Mouse (Mus musculus): Measurements from ENCODE around the gene Sacm1l. TPM values are rescaled to one million over a fixed set of nuclear protein-coding genes. Genes with fewer than 3 reads are reported as not detected.
A peak's percentile ranks its signal among the peaks of the same experiment; 100 is the strongest.

The Sacm1l gene
- total and polyA plus RNA-seq, 2 experiments from 2014 or later = 33.1 to 45.1 TPM

DNA sequence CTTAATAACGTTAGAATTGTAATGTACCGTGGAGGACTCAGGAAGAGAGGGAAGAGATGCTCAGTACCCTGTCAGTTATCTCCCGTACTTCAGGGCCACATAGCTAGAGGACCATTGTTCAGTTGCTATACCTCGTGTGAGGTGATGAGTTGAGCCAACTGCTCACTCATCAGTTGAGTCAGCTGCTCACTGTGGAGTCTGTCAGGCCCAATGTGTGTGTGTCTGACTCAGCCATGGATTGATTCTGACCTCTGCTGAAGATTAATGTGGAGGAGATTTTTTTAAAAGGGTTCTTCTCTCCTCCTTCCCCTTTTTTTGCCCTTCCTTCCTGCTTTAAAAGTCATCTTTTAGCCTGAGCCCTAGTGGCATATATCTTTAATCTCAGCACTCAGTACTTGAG is 29.1 kb upstream of the Sacm1l start:
- DNase-seq = no peak
- Histone ChIP-seq H3K9me3 (ENCODE audit: low read length) (no peaks in the 10 kb centered on the region), H3K27me3 (ENCODE audit: insufficient read depth, low read length) (no peaks in the 10 kb centered on the region), H3K36me3 (ENCODE audit: insufficient read depth) (peaks cover 3% of the 10 kb centered on the region; the same call in 1 of the 2 replicates), H3K9ac (no peak overlapping the region), H3K4me1 (ENCODE audit: insufficient read depth) (peaks cover 14% of the 10 kb centered on the region; the same call in 1 of the 2 replicates), H3K4me2 (ENCODE audit: low read depth) (no peak overlapping the region), H3K4me3 (ENCODE audit: low read depth, low read length) (no peak overlapping the region), H3K27ac (ENCODE audit: low read depth, low read length) (no peak overlapping the region)
- 93% methylated on average over 4 of the region's 4 CpGs for WGBS
- TF ChIP-seq CTCF (IDR thresholded peaks at IDR 0.05; ENCODE audit: low read depth) = no peak
- ATAC-seq = no peak

DNA sequence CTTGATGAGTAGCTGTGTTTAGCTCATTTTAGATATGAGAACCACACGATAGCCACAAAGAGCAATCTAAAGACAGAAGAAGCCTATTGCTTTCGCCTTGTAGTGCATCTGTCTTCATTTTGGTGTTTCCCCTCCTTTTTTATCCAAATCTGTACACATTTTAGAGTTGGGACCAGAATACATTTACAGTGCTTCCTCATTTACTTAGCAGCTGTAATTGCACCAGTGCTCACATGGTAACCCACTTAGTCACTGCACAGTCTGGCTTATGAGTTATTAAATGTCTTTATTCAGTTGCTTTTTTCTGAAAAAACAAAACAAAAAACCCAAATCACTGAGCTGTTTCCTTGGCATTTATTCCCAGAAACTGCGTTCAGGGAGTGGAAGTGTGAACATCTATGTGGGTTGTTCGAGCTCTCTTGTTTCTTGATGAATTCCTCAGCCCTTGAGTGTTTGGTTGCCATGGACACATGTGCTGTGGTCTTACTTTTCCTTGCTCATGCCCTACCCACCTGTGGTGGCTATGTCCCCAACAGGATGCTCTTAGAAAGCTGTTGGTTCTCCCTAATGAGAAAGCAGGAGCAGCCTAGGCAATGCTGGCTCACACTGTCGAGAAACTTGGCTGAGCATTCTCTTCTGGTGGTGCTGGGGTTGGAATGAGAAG is 26.3 kb upstream of the Sacm1l start:
- Histone ChIP-seq H3K27ac (ENCODE audit: low read depth, low read length) (peak overlapping the region; percentile 69; the same call in 1 of the 2 replicates), H3K36me3 (ENCODE audit: insufficient read depth) (peaks cover 3% of the 10 kb centered on the region; the same call in 1 of the 2 replicates), H3K9me3 (ENCODE audit: low read length) (no peaks in the 10 kb centered on the region), H3K4me1 (ENCODE audit: insufficient read depth) (peaks cover 14% of the 10 kb centered on the region; the same call in 1 of the 2 replicates), H3K9ac (no peak overlapping the region), H3K4me3 (ENCODE audit: low read depth, low read length) (no peak overlapping the region), H3K27me3 (ENCODE audit: insufficient read depth, low read length) (no peaks in the 10 kb centered on the region), H3K4me2 (ENCODE audit: low read depth) (no peak overlapping the region)
- no peak for TF ChIP-seq CTCF (IDR thresholded peaks at IDR 0.05; ENCODE audit: low read depth)
- peak; percentile 83 for ATAC-seq
- 53% methylated on average over 5 of the region's 5 CpGs for WGBS
- peak; percentile 46 for DNase-seq

- H3K4me2 ChIP-seq (ENCODE audit: low read depth) = no peak overlapping the region
- TF ChIP-seq CTCF (IDR thresholded peaks at IDR 0.05; ENCODE audit: low read depth) = peak; percentile 91
- peak; percentile 68 for ATAC-seq
- DNase-seq = peak; percentile 65
- 9% methylated on average over 2 of the region's 2 CpGs for whole genome bisulfite sequencing
- H3K4me1 ChIP-seq (ENCODE audit: insufficient read depth) = peaks cover 14% of the 10 kb centered on the region; the same call in 1 of the 2 replicates
- no peaks in the 10 kb centered on the region for H3K9me3 ChIP-seq (ENCODE audit: low read length)
- no peak overlapping the region for H3K4me3 ChIP-seq (ENCODE audit: low read depth, low read length)
- H3K36me3 ChIP-seq (ENCODE audit: insufficient read depth) = peaks cover 3% of the 10 kb centered on the region; the same call in 1 of the 2 replicates
- H3K27me3 ChIP-seq (ENCODE audit: insufficient read depth, low read length) = no peaks in the 10 kb centered on the region
- no peak overlapping the region for H3K27ac ChIP-seq (ENCODE audit: low read depth, low read length)
- no peak overlapping the region for H3K9ac ChIP-seq
These were observed 25.2 kb upstream of the Sacm1l start for GRCm38 (mm10) chr9:123504325-123504724.

DNA sequence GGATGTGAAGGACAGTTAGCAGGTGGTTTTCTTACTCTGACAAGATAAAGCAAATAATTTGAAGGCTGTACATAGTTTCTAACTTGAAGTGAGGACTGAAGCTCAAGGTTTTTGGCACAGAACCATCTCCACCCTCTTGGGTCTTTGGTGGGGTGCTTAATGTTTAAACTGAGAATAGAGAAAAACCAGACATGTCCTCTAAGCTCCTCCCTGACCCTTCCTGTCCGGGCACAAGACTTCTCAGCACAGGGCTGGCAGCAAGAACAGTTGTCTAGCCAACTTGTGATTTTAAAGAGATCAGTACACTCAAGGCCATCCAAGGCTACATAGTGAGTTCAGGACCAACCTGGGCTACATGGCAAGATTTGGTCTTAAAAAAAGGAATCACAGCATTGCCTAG is 24.0 kb upstream of the Sacm1l start:
- no peak overlapping the region for H3K4me2 ChIP-seq (ENCODE audit: low read depth)
- TF ChIP-seq CTCF (IDR thresholded peaks at IDR 0.05; ENCODE audit: low read depth) = no peak
- peaks cover 14% of the 10 kb centered on the region; the same call in 1 of the 2 replicates for H3K4me1 ChIP-seq (ENCODE audit: insufficient read depth)
- H3K27ac ChIP-seq (ENCODE audit: low read depth, low read length) = no peak overlapping the region
- no peak overlapping the region for H3K4me3 ChIP-seq (ENCODE audit: low read depth, low read length)
- no peaks in the 10 kb centered on the region for H3K27me3 ChIP-seq (ENCODE audit: insufficient read depth, low read length)
- no peak overlapping the region for H3K9ac ChIP-seq
- ATAC-seq = no peak
- 65% methylated on average over 1 of the region's 1 CpGs for WGBS
- H3K9me3 ChIP-seq (ENCODE audit: low read length) = no peaks in the 10 kb centered on the region
- DNase-seq = no peak
- no peaks in the 10 kb centered on the region for H3K36me3 ChIP-seq (ENCODE audit: insufficient read depth)

DNA sequence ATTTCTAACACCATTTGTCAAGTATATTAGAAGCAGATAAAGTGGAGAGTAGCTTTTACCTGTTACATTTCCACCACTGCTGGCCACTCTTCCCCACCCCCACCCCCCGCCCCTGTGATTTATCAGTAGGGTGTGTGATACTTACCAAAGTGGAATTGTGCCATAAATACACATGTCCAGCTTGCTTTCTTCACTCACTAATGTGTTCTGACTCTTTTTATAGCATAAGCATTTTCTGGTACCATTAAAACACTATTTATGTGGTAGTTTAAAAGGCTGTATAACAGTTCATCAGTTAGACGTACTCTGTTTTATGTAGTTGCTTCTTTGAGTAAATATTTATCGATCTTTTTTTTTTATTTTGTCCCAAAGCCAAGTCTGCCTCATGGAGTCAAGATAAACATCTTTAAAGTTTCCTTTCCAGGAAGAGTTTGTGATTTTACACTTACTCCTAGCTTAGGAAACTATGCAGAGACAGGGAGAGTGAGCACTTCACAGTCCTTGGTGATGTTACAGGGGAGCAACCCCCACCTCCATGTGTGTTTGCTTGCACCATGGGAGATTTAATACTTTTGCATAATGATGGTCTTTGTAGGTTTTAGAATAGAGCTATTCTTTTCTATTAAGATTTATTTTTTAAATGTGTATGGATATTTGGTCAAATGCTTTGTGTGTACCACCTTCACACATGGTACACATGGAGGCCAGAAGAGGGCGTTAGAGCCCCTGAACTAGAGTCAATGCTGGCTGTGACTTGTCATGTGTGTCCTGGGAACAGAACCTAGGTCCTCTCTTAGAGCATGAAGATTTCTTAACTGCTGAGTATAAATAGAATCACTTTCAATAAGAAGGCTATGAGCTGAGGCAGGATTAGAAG is 23.1 kb upstream of the Sacm1l start:
- Histone ChIP-seq H3K9ac (no peak overlapping the region), H3K27ac (ENCODE audit: low read depth, low read length) (no peak overlapping the region), H3K4me1 (ENCODE audit: insufficient read depth) (peaks cover 14% of the 10 kb centered on the region; the same call in 1 of the 2 replicates), H3K27me3 (ENCODE audit: insufficient read depth, low read length) (no peaks in the 10 kb centered on the region), H3K4me3 (ENCODE audit: low read depth, low read length) (no peak overlapping the region), H3K9me3 (ENCODE audit: low read length) (no peaks in the 10 kb centered on the region), H3K4me2 (ENCODE audit: low read depth) (no peak overlapping the region), H3K36me3 (ENCODE audit: insufficient read depth) (no peaks in the 10 kb centered on the region)
- WGBS = 79% methylated on average over 4 of the region's 4 CpGs
- DNase-seq (no peak), ATAC-seq (no peak)
- no peak for TF ChIP-seq CTCF (IDR thresholded peaks at IDR 0.05; ENCODE audit: low read depth)

- Histone ChIP-seq H3K4me1 (ENCODE audit: insufficient read depth) (peaks cover 14% of the 10 kb centered on the region; the same call in 1 of the 2 replicates), H3K4me2 (ENCODE audit: low read depth) (no peak overlapping the region), H3K36me3 (ENCODE audit: insufficient read depth) (no peaks in the 10 kb centered on the region), H3K4me3 (ENCODE audit: low read depth, low read length) (no peak overlapping the region), H3K27me3 (ENCODE audit: insufficient read depth, low read length) (no peaks in the 10 kb centered on the region), H3K9me3 (ENCODE audit: low read length) (no peaks in the 10 kb centered on the region), H3K27ac (ENCODE audit: low read depth, low read length) (no peak overlapping the region), H3K9ac (no peak overlapping the region)
- ATAC-seq (no peak), DNase-seq (no peak)
- TF ChIP-seq CTCF (IDR thresholded peaks at IDR 0.05; ENCODE audit: low read depth) = no peak; the same call in 1 of the 2 replicates
- WGBS = 89% methylated on average over 2 of the region's 2 CpGs
These were observed 22.2 kb upstream of the Sacm1l start for GRCm38 (mm10) chr9:123507380-123507779.

GRCm38 (mm10) chr9:123508986-123509385 is 20.6 kb upstream of the Sacm1l start:
- no peaks in the 10 kb centered on the region for H3K9me3 ChIP-seq (ENCODE audit: low read length)
- no peak overlapping the region for H3K27ac ChIP-seq (ENCODE audit: low read depth, low read length)
- no peak for TF ChIP-seq CTCF (IDR thresholded peaks at IDR 0.05; ENCODE audit: low read depth)
- WGBS = 88% methylated on average over 2 of the region's 2 CpGs
- H3K27me3 ChIP-seq (ENCODE audit: insufficient read depth, low read length) = no peaks in the 10 kb centered on the region
- ATAC-seq (no peak), DNase-seq (no peak)
- no peak overlapping the region for H3K4me3 ChIP-seq (ENCODE audit: low read depth, low read length)
- H3K36me3 ChIP-seq (ENCODE audit: insufficient read depth) = no peaks in the 10 kb centered on the region
- H3K4me2 ChIP-seq (ENCODE audit: low read depth) = no peak overlapping the region
- 0 out of 2 replicates have a peak, but pooled peaks cover 2% of the 10 kb centered on the region for H3K4me1 ChIP-seq (ENCODE audit: insufficient read depth)
- H3K9ac ChIP-seq = no peak overlapping the region
